Mouse (Mus musculus) C2C12 (cell line): ENCODE results near the gene Ankrd34b. TPM values are rescaled to one million over a fixed set of nuclear protein-coding genes. Genes with fewer than 3 reads are reported as not detected.

Experiments
- H3K27me3 ChIP-seq: one replicate; pipeline ENCODE4 v1.6.1; 2011; ENCODE audit not compliant: control insufficient read depth, insufficient read depth, insufficient read length
- H3K36me3 ChIP-seq: one replicate; pipeline ENCODE4 v1.6.1; 2011; ENCODE audit not compliant: control insufficient read depth, insufficient read depth
- H3K4me3 ChIP-seq: one replicate; pipeline ENCODE4 v1.5.1; 2011; ENCODE audit warnings: mild to moderate bottlenecking, control low read depth; ENCODE audit not compliant: poor library complexity, insufficient read depth, severe bottlenecking
- H3K79me2 ChIP-seq: one replicate; pipeline ENCODE4 v1.6.1; 2011; ENCODE audit not compliant: control insufficient read depth, insufficient read depth
- H3K79me3 ChIP-seq: one replicate; pipeline ENCODE4 v1.6.1; 2011; ENCODE audit warnings: low read depth, control low read depth
- H3ac ChIP-seq: one replicate; pipeline ENCODE3; 2011; ENCODE audit warnings: low read depth; ENCODE audit not compliant: control insufficient read depth, insufficient read length
- CEBPB ChIP-seq: IDR thresholded peaks from one replicate; pipeline ENCODE4 v1.6.1; 2011; ENCODE audit warnings: low read depth, mild to moderate bottlenecking, control low read depth, moderate library complexity
- CTCF ChIP-seq: IDR thresholded peaks from one replicate; pipeline ENCODE4 v1.5.1; 2011; ENCODE audit not compliant: control insufficient read depth, insufficient read depth, insufficient read length
- FOSL1 ChIP-seq: IDR thresholded peaks from one replicate; pipeline ENCODE4 v1.8.0; 2011; ENCODE audit warnings: mild to moderate bottlenecking, low read length; ENCODE audit not compliant: poor library complexity, insufficient read depth, severe bottlenecking
- MAX ChIP-seq: IDR thresholded peaks from one replicate; pipeline ENCODE4 v1.6.1; 2011; ENCODE audit warnings: mild to moderate bottlenecking, control low read depth
- MYOD1 ChIP-seq: IDR thresholded peaks from one replicate; pipeline ENCODE4 v1.6.1; 2011; ENCODE audit warnings: low read depth; ENCODE audit not compliant: control insufficient read depth, insufficient read length
- MYOG ChIP-seq: IDR thresholded peaks from one replicate; pipeline ENCODE4 v1.6.1; 2011; ENCODE audit not compliant: control insufficient read depth, insufficient read length; ENCODE audit errors: extremely low read depth
- USF1 ChIP-seq: IDR thresholded peaks from one replicate; pipeline ENCODE4 v1.6.1; 2011; ENCODE audit warnings: low read depth, mild to moderate bottlenecking, control low read depth, moderate library complexity
- polyA plus RNA-seq: library from polyadenylated mRNA; unstranded; fragments of >200 nt; fragmentation: generic; extraction: Trizol; gene quantifications from one replicate; pipeline ENCODE4 v1.2.1, GENCODE M21; 2012; ENCODE audit warnings: missing spikeins

Gene Ankrd34b
- polyA plus RNA-seq, 1 experiment = not detected

- no peaks in the 10 kb centered on the region for H3K36me3 ChIP-seq
- H3K4me3 ChIP-seq = no peak overlapping the region
- peaks cover 3% of the 10 kb centered on the region for H3K27me3 ChIP-seq
- H3K79me3 ChIP-seq = no peaks in the 10 kb centered on the region
- no peaks in the 10 kb centered on the region for H3K79me2 ChIP-seq
- no peak overlapping the region for H3ac ChIP-seq
- TF ChIP-seq CTCF (no peak), CEBPB (no peak), MAX (no peak), USF1 (no peak), MYOD1 (no peak), MYOG (no peak), FOSL1 (no peak)
These were observed 13.0 kb downstream of the Ankrd34b start for GRCm38 (mm10) chr13:92438656-92439055.

GRCm38 (mm10) chr13:92440286-92440685 lies 14.6 kb downstream of the Ankrd34b start:
- H3K79me3 ChIP-seq = no peaks in the 10 kb centered on the region
- TF ChIP-seq MAX = no peak
- no peak for TF ChIP-seq FOSL1
- TF ChIP-seq CEBPB = no peak
- TF ChIP-seq MYOD1 = no peak
- no peak for TF ChIP-seq USF1
- TF ChIP-seq MYOG = no peak
- TF ChIP-seq CTCF = no peak
- no peaks in the 10 kb centered on the region for H3K79me2 ChIP-seq
- no peak overlapping the region for H3ac ChIP-seq
- peaks cover 3% of the 10 kb centered on the region for H3K27me3 ChIP-seq
- H3K4me3 ChIP-seq = no peak overlapping the region
- no peaks in the 10 kb centered on the region for H3K36me3 ChIP-seq

- H3K36me3 ChIP-seq = no peaks in the 10 kb centered on the region
- H3ac ChIP-seq = no peak overlapping the region
- no peaks in the 10 kb centered on the region for H3K27me3 ChIP-seq
- no peaks in the 10 kb centered on the region for H3K79me3 ChIP-seq
- no peaks in the 10 kb centered on the region for H3K79me2 ChIP-seq
- H3K4me3 ChIP-seq = no peak overlapping the region
- no peak for TF ChIP-seq MYOG
- no peak for TF ChIP-seq CTCF
- TF ChIP-seq USF1 = no peak
- no peak for TF ChIP-seq MYOD1
- TF ChIP-seq FOSL1 = no peak
- TF ChIP-seq MAX = no peak
- no peak for TF ChIP-seq CEBPB
These were observed 21.2 kb downstream of the Ankrd34b start for GRCm38 (mm10) chr13:92446872-92447271.

GRCm38 (mm10) chr13:92464698-92465097 lies 39.0 kb downstream of the Ankrd34b start:
- Histone ChIP-seq H3K79me2 (no peaks in the 10 kb centered on the region), H3K79me3 (no peaks in the 10 kb centered on the region), H3K4me3 (no peak overlapping the region), H3ac (no peak overlapping the region), H3K27me3 (no peaks in the 10 kb centered on the region), H3K36me3 (no peaks in the 10 kb centered on the region)
- TF ChIP-seq USF1 (no peak), MYOD1 (no peak), MAX (no peak), CTCF (no peak), FOSL1 (no peak), CEBPB (no peak), MYOG (no peak)

- Histone ChIP-seq H3K79me3 (no peaks in the 10 kb centered on the region), H3ac (no peak overlapping the region), H3K36me3 (no peaks in the 10 kb centered on the region), H3K27me3 (no peaks in the 10 kb centered on the region), H3K4me3 (no peak overlapping the region), H3K79me2 (no peaks in the 10 kb centered on the region)
- no peak for TF ChIP-seq USF1
- no peak for TF ChIP-seq MYOD1
- TF ChIP-seq FOSL1 = no peak
- TF ChIP-seq MYOG = no peak
- TF ChIP-seq MAX = no peak
- TF ChIP-seq CEBPB = no peak
- no peak for TF ChIP-seq CTCF
These were observed 42.2 kb downstream of the Ankrd34b start for GRCm38 (mm10) chr13:92467891-92468290.

- TF ChIP-seq MYOG = no peak
- TF ChIP-seq MYOD1 = no peak
- TF ChIP-seq FOSL1 = no peak
- TF ChIP-seq CEBPB = no peak
- no peak for TF ChIP-seq MAX
- TF ChIP-seq CTCF = no peak
- TF ChIP-seq USF1 = no peak
- no peaks in the 10 kb centered on the region for H3K79me2 ChIP-seq
- H3K36me3 ChIP-seq = no peaks in the 10 kb centered on the region
These were observed 43.7 kb downstream of the Ankrd34b start for GRCm38 (mm10) chr13:92469381-92469780.

More at GRCm38 (mm10) chr13:92469381-92469780, 43.7 kb downstream of the Ankrd34b start:
- Histone ChIP-seq H3K79me3 (no peaks in the 10 kb centered on the region), H3K27me3 (no peaks in the 10 kb centered on the region), H3K4me3 (no peak overlapping the region), H3ac (no peak overlapping the region)
